ENCODE assay signal across 7 mouse cellular contexts in the genomic region with DNA sequence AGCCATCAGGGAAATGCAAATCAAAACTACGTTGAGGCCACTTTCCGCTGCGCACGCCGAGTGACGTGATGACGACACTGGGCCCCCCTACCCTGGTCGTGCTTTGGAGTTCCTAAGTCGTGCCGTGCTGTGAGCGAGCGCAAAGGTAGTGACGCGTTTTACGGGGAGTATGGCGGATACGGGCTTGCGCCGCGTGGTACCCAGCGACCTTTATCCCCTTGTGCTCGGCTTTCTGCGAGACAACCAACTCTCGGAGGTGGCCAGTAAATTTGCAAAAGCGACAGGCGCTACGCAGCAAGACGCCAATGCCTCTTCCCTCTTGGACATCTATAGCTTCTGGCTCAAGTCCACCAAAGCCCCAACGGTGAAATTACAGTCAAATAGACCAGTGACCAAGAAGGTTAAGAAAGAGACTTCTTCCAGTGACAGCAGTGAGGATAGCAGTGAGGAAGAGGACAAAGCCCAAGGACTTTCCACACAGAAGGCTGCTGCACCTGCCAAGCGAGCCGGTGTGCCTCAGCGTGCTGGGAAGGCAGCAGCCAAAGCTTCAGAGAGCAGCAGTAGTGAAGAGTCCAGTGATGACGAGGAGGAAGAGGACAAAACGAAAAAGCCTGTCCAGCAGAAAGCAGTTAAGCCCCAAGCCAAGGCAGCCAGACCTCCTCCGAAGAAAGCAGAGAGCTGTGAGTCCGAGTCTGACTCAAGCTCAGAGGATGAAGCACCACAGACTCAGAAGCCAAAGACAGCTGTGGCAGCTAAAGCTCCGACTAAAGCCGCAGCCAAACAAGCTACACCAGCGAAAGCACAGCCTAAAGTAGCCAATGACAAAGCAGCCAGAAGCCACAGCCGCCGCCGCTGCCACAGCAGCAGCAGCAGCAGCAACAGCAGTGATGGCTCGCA.
A peak's percentile ranks its signal among the peaks of the same experiment; 100 is the strongest.
DNase-seq lines count a peak whose midpoint lies in the region; TF ChIP-seq lines count a peak whose summit lies in the region.

No protein-coding gene starts in this region.

- peak; percentile 9 for DNase-seq in MN1 (ENCODE audit: low spot score)
- peak; percentile 4 to 10 for DNase-seq in heart, postnatal 14 days
- peak; percentile 25 for DNase-seq in left cerebral cortex, adult 11 months (ENCODE audit: low spot score)
- peak; percentile 2 for DNase-seq in lung, postnatal 36 days
- peak; percentile 50 for DNase-seq in right cerebral cortex, postnatal 25 days

- no peak for TF ChIP-seq CTCF in bone marrow macrophage, adult 2 months (IDR thresholded peaks at IDR 0.05; ENCODE audit: low read depth, low read length)
- no peak for TF ChIP-seq CTCF in embryonic fibroblast, embryonic 13.5 days (IDR thresholded peaks at IDR 0.05; ENCODE audit: borderline replicate concordance, insufficient read depth, low read length)

- H3K4me1 ChIP-seq in bone marrow macrophage, adult 2 months (ENCODE audit: control insufficient read depth, insufficient read depth, low read length): no peaks in the 10 kb centered on the region
- no peaks in the 10 kb centered on the region for H3K4me1 ChIP-seq in embryonic fibroblast, embryonic 13.5 days (ENCODE audit: control insufficient read depth, insufficient read depth, low read length)

- peak overlapping the region; percentile 40 for H3K4me3 ChIP-seq in bone marrow macrophage, adult 2 months (ENCODE audit: insufficient read depth, low read length)
- peak overlapping the region; percentile 49 for H3K4me3 ChIP-seq in embryonic fibroblast, embryonic 13.5 days (ENCODE audit: insufficient read depth, low read length)

- TF ChIP-seq POLR2A in bone marrow macrophage, adult 2 months (IDR thresholded peaks at IDR 0.05; ENCODE audit: borderline replicate concordance, low read depth, low read length): no peak
- no peak for TF ChIP-seq POLR2A in embryonic fibroblast, embryonic 13.5 days (IDR thresholded peaks at IDR 0.05; ENCODE audit: low read depth, low read length)

- intact Hi-C loops in heart, postnatal 14 days (cut with DNase I): no loop called here

- H3K27ac ChIP-seq in bone marrow macrophage, adult 2 months (ENCODE audit: insufficient read depth, low read depth, low read length): no peak overlapping the region
- H3K27ac ChIP-seq in embryonic fibroblast, embryonic 13.5 days (ENCODE audit: insufficient read depth, low read length): no peak overlapping the region
